Mouse (Mus musculus) intestine, embryonic 14.5 days (tissue): Measurements from ENCODE around the gene Brwd1. TPM values are rescaled to one million over a fixed set of nuclear protein-coding genes. Genes with fewer than 3 reads are reported as not detected.
"Not testable (repeated sequence)": the region's sequence is repeated elsewhere in the genome, so short reads cannot be mapped to it uniquely, and the experiment has no call there.

Source experiments
- ATAC-seq: fragments of 200-750 bp; cut with Nextera tagmentation; replicated peaks from 2 replicates; pipeline ENCODE4 v1.8.0; 2017; ENCODE audit warnings: low read depth, moderate number of reproducible peaks, moderate TSS enrichment, moderate library complexity; ENCODE audit not compliant: low FRiP score, low TSS enrichment
- DNase-seq: peaks from one replicate; pipeline ENCODE4 v3.0.0-alpha.2; 2018; ENCODE audit warnings: low spot score
- H3K27ac ChIP-seq: fragments of 300-500 bp; sonication (generic); 2 replicates; pipeline ENCODE4 v1.5.1; 2014; ENCODE audit warnings: low read depth, mild to moderate bottlenecking, control low read depth
- H3K27me3 ChIP-seq: fragments of 300-500 bp; sonication (generic); replicated peaks from 2 replicates; pipeline ENCODE4 v1.6.1; 2014; ENCODE audit warnings: low read length, control low read depth; ENCODE audit not compliant: control insufficient read depth, insufficient read depth
- H3K36me3 ChIP-seq: fragments of 300-500 bp; sonication (generic); 2 replicates; pipeline ENCODE4 v1.6.1; 2014; ENCODE audit warnings: low read length, control low read depth; ENCODE audit not compliant: control insufficient read depth, insufficient read depth
- H3K4me1 ChIP-seq: fragments of 300-500 bp; sonication (generic); replicated peaks from 2 replicates; pipeline ENCODE4 v1.6.1; 2014; ENCODE audit warnings: low read length, control low read depth, mixed read lengths; ENCODE audit not compliant: control insufficient read depth, insufficient read depth
- H3K4me2 ChIP-seq: fragments of 300-500 bp; sonication (generic); 2 replicates; pipeline ENCODE4 v1.6.1; 2014; ENCODE audit warnings: low read length
- H3K4me3 ChIP-seq: fragments of 300-500 bp; sonication (generic); 2 replicates; pipeline ENCODE4 v1.5.1; 2014; ENCODE audit warnings: low read depth, low read length, control low read depth, mixed read lengths
- H3K9ac ChIP-seq: fragments of 300-500 bp; sonication (generic); 2 replicates; pipeline ENCODE4 v1.6.1; 2014; ENCODE audit warnings: mild to moderate bottlenecking, low read length
- H3K9me3 ChIP-seq: fragments of 300-500 bp; sonication (generic); 2 replicates; pipeline ENCODE4 v1.6.1; 2016; ENCODE audit warnings: low read length, control low read depth; ENCODE audit not compliant: control insufficient read depth
- WGBS: fragments of 180-500 bp; shearing (Covaris S2); extraction: QIAGEN DNeasy Blood & Tissue Kit; methylation state at CpG from one replicate; pipeline ENCODE4 v1.1.7; 2014; 5-methylcytosine and 5-hydroxymethylcytosine counted together
- polyA plus RNA-seq: library from polyadenylated mRNA; unstranded; fragments of >200 nt; fragmentation: Nextera tagmentation; extraction: Ambion mirVana; gene quantifications from 2 replicates; pipeline ENCODE4 v1.2.1, GENCODE M21; 2014

The Brwd1 gene
- polyA plus RNA-seq, 1 experiment from 2014 or later, result 99.6 TPM

- H3K9me3 ChIP-seq, ATAC-seq, H3K27me3 ChIP-seq, H3K4me3 ChIP-seq, H3K9ac ChIP-seq, H3K27ac ChIP-seq, DNase-seq, H3K4me2 ChIP-seq, H3K4me1 ChIP-seq: not testable (repeated sequence)
- no CpG with 5 or more reads among the region's 10 CpGs for WGBS
- H3K36me3 ChIP-seq, result peaks cover 27% of the 10 kb centered on the region
Observed at GRCm38 (mm10) chr16:96009124-96009523, 73.2 kb downstream of the Brwd1 start.

- H3K27ac ChIP-seq, H3K4me1 ChIP-seq, H3K4me2 ChIP-seq, ATAC-seq, H3K27me3 ChIP-seq, H3K4me3 ChIP-seq, DNase-seq, H3K9me3 ChIP-seq, H3K9ac ChIP-seq: not testable (repeated sequence)
- no CpG with 5 or more reads among the region's 10 CpGs for WGBS
- H3K36me3 ChIP-seq, result peaks cover 45% of the 10 kb centered on the region
Observed at GRCm38 (mm10) chr16:96004278-96004677, 78.0 kb downstream of the Brwd1 start.

DNA sequence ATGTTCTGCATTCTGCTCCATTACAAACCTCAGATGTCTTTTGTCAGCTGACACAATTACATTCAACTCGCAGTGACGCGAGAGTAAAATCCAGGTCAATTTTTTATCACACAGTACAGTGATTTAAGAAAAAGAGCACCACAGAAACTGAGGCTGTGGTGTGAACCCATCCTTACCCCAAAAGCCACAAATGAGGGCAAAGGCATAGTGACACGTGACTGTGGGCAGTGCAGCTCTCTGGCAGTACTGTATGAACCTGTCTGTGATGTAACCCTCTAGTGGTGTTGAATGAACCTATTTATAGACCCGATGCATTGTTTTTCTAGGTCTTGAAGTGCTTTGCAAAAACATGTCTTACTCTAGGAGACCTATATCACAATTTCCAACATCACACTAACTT is 83.0 kb downstream of the Brwd1 start:
- ATAC-seq (no peak), DNase-seq (no peak)
- 89% methylated on average over 5 of the region's 5 CpGs for WGBS
- H3K36me3 ChIP-seq, result peaks cover 60% of the 10 kb centered on the region
- no peaks in the 10 kb centered on the region for H3K27me3 ChIP-seq
- H3K9ac ChIP-seq, result no peak overlapping the region
- no peaks in the 10 kb centered on the region for H3K9me3 ChIP-seq
- no peaks in the 10 kb centered on the region for H3K4me1 ChIP-seq
- no peak overlapping the region for H3K4me2 ChIP-seq
- no peak overlapping the region for H3K4me3 ChIP-seq
- no peak overlapping the region for H3K27ac ChIP-seq

GRCm38 (mm10) chr16:95996156-95996555 is 86.2 kb downstream of the Brwd1 start:
- peaks cover 54% of the 10 kb centered on the region for H3K36me3 ChIP-seq
- 84% methylated on average over 7 of the region's 7 CpGs for WGBS
- H3K9me3 ChIP-seq, result no peaks in the 10 kb centered on the region
- no peak overlapping the region for H3K4me2 ChIP-seq
- no peaks in the 10 kb centered on the region for H3K27me3 ChIP-seq
- DNase-seq (no peak), ATAC-seq (no peak)
- H3K4me3 ChIP-seq, result no peak overlapping the region
- H3K27ac ChIP-seq, result no peak overlapping the region
- H3K9ac ChIP-seq, result no peak overlapping the region
- peaks cover 2% of the 10 kb centered on the region; the same call in 1 of the 2 replicates for H3K4me1 ChIP-seq

GRCm38 (mm10) chr16:95994576-95994975 is 87.8 kb downstream of the Brwd1 start:
- H3K4me2 ChIP-seq, ATAC-seq, H3K27ac ChIP-seq, H3K4me3 ChIP-seq, H3K4me1 ChIP-seq, H3K9ac ChIP-seq, H3K9me3 ChIP-seq, DNase-seq, H3K27me3 ChIP-seq: not testable (repeated sequence)
- WGBS, result 92% methylated on average over 4 of the region's 4 CpGs
- peaks cover 40% of the 10 kb centered on the region for H3K36me3 ChIP-seq

- no peaks in the 10 kb centered on the region for H3K27me3 ChIP-seq
- no peak overlapping the region for H3K27ac ChIP-seq
- peaks cover 38% of the 10 kb centered on the region for H3K36me3 ChIP-seq
- DNase-seq (no peak), ATAC-seq (no peak)
- H3K4me1 ChIP-seq, result peaks cover 2% of the 10 kb centered on the region; the same call in 1 of the 2 replicates
- no peak overlapping the region for H3K9ac ChIP-seq
- no peak overlapping the region for H3K4me3 ChIP-seq
- no peak overlapping the region for H3K4me2 ChIP-seq
- H3K9me3 ChIP-seq, result no peaks in the 10 kb centered on the region
- 52% methylated on average over 5 of the region's 5 CpGs for WGBS
Observed at GRCm38 (mm10) chr16:95992596-95992995, 89.7 kb downstream of the Brwd1 start.

DNA sequence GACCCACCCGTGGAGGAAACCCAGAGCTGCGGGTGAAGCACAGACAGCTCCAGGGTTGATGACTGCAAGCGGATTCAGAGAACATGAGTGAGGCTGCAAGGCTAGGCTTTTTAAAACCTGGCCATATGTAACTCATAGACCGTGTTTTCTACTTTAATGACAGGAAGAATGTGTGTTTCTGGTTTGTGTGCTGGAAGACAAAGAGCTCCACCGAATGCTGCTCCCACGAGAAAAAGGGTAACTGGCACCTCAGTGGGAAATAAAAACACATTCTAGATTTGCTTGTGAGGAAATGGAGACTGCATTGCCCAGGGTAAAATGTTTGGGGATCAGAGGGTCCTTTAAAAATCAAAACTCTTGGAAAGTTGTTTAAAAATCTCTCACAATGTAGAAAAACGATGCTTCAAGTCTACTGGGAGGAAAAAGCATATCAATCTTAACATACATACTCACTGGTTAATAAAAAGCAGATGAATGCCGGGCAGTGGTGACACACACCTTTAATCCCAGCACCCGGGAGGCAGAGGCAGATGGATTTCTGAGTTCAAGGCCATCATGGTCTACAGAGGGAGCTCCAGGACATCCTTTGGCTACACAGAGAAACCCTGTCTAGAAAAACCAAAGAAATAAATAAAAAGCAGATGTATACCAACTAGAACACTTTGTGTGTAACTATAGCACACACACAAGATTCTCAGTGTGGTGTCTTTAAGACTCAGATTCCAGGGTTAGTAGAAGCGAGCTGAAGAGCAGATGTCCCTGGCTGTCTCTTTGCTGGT is 91.0 kb downstream of the Brwd1 start:
- no peaks in the 10 kb centered on the region for H3K9me3 ChIP-seq
- no peak for DNase-seq
- H3K9ac ChIP-seq, result peak overlapping the region; percentile 73
- WGBS, result 7% methylated on average over 10 of the region's 10 CpGs
- peak overlapping the region; percentile 70 for H3K4me3 ChIP-seq
- H3K4me2 ChIP-seq, result peak overlapping the region; percentile 79
- H3K36me3 ChIP-seq, result peaks cover 39% of the 10 kb centered on the region
- no peaks in the 10 kb centered on the region for H3K27me3 ChIP-seq
- peaks cover 2% of the 10 kb centered on the region; the same call in 1 of the 2 replicates for H3K4me1 ChIP-seq
- ATAC-seq, result no peak
- peak overlapping the region; percentile 85 for H3K27ac ChIP-seq

DNA sequence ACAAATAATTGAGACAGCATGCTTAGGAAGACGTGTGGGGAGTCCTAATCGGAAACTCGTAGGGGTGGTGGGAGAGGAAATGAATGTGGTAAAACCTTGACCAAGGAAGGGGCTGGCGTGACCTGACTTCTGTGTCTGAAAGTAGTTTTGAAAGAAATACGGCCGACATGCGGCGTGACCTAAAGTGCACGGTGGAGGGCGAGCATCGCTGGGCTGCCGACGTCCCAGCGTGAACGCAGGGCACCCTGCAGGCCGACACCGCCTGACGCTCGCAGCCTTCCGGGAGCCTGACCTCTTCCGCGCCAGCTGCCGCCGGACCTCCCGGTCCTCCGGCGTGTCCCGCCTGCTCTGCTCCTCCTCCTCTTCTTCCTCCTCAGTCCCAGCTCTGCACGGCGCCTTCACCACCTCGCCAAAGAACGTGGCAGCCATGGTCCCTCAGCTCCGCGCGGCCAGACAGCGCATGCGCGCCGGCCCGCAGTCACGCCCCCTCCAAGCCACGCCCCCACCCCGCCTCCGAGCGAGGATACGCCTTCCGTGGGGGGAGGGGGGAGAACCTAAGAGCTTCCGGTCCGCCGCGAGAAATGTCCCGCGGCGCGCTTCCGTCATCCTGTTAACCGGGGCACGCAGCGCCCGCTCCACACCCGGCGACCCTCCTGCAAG is 91.7 kb downstream of the Brwd1 start, which contains the start of gene Psmg1:
Psmg1 (minus strand) TSS at position 499 of the 660 bp plus-strand sequence.
- H3K27ac ChIP-seq, result peak within 1 kb of the TSS; percentile 85
- H3K4me2 ChIP-seq, result peak within 1 kb of the TSS; percentile 79
- ATAC-seq (peak; percentile 92), DNase-seq (peak; percentile 100)
- no peaks in the 10 kb centered on the region for H3K9me3 ChIP-seq
- peak within 1 kb of the TSS; percentile 70 for H3K4me3 ChIP-seq
- no peaks in the 10 kb centered on the region for H3K27me3 ChIP-seq
- WGBS, result under 1% methylated on average over 59 of the region's 62 CpGs
- peak within 1 kb of the TSS; percentile 73 for H3K9ac ChIP-seq
- peaks cover 2% of the 10 kb centered on the region; the same call in 1 of the 2 replicates for H3K4me1 ChIP-seq
- H3K36me3 ChIP-seq, result peaks cover 38% of the 10 kb centered on the region
